Mouse (Mus musculus) embryonic stem cell, embryonic (primary cell): ENCODE data around the gene Trpc5.

Source experiments
- CTCF ChIA-PET, 4 experiments: fragments of 300-600 bp in 2 of 4; fragments of 350-600 bp in 2 of 4; sonication (Branson Sonifier 250); formaldehyde crosslinking; loops; one replicate each; lab custom pipeline; 2022; ENCODE audit warnings: inconsistent platforms in 2 of 4; lab: Charles Lee
- POLR2A ChIA-PET, 4 experiments: fragments of 300-600 bp in 2 of 4; fragments of 350-600 bp in 2 of 4; sonication (Branson Sonifier 250); formaldehyde crosslinking; loops; one replicate each; lab custom pipeline; 2022; ENCODE audit warnings: antibody characterized with exemption in 4 of 4, inconsistent platforms in 1 of 4; lab: Charles Lee

The Trpc5 gene

GRCm38 (mm10) chrX:144403526-144403925 is 284.5 kb downstream of the Trpc5 start:
- CTCF ChIA-PET: no interaction called here

DNA sequence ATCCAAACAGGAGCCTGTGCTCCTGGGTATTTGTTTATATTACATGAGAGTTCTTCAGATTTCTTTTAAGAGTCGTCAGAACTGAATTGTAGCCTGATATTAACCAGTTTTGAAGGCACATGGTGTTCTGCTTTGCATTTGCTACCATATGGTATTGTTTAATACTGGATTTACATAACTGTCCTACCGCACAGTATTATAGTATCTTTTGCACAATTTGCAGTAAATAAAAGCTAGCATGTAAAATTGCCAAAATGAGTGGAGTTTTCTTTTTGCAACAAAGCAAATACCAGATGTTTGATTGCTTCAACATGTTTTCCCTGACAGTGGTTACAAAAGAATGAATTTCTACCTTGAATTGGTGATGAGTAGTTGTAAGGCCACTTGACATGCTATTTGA is 313.8 kb downstream of the Trpc5 start:
- POLR2A ChIA-PET: interaction anchor here in 1 of 4 experiments (0.7 to 0.9 kb wide), 2 partner anchors 10 to 21 kb away, joined by 3 to 4 read pairs; no protein-coding TSS in a partner anchor
- CTCF ChIA-PET: interaction anchor here in 1 of 4 experiments (0.6 kb wide), 1 partner anchor 8 kb away, joined by 10 read pairs; no protein-coding TSS in a partner anchor

More at GRCm38 (mm10) chrX:144403526-144403925, 284.5 kb downstream of the Trpc5 start:
- POLR2A ChIA-PET: interaction anchor here in 1 of 4 experiments (0.6 kb wide), 1 partner anchor 243 kb away, joined by 3 read pairs; no protein-coding TSS in a partner anchor

DNA sequence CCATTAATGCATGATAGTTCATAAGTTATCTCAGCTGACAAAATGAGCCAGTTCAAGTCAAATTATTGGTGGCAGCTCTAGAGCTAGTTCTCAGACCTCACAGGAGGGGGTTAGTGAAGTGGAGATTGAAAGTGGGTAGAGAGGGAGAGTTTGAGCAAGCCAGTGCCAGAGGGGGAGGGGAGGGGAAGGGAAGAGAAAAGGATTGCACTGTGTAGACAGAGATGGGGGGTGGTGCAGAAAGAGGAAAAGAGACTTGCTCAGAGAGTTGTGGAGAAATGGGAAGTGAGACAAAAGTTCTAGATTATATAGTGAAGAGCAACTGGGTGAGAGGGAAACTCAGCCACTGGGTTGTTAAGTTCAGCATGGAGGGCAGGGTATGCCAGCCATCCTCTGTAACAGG is 349.6 kb downstream of the Trpc5 start:
- POLR2A ChIA-PET: interaction anchor here (0.6 to 6.3 kb wide), 40 partner anchors 10 to 257 kb away, joined by 3 to 99 read pairs (median 5); partner anchors contain the start of gene Alg13 (in 3 of the 4)
- CTCF ChIA-PET: no interaction called here

DNA sequence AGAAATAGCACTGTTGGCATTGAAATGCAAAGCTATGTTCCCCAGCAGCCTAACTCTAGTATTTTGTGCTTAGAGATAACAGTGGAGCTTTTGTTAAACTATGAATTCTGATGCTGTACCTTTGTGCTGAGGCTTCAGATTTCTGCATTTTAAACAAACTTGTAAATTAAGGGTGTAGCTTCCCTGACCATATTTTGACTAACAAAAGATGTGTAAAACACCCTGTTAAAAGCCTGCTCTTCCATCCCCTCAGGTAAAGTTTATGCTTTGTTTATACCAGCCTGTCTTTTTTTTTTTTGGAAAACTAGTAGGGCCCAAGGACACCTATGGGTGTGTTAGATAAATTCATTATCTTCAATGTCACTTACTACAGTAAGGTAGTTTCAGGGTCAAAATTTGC is 350.0 kb downstream of the Trpc5 start:
- CTCF ChIA-PET: no interaction called here
- POLR2A ChIA-PET: interaction anchor here (0.5 to 6.3 kb wide), 48 partner anchors 7 to 1168 kb away, joined by 3 to 99 read pairs (median 4); partner anchors contain the start of gene Alg13 (in 4 of the 4)

DNA sequence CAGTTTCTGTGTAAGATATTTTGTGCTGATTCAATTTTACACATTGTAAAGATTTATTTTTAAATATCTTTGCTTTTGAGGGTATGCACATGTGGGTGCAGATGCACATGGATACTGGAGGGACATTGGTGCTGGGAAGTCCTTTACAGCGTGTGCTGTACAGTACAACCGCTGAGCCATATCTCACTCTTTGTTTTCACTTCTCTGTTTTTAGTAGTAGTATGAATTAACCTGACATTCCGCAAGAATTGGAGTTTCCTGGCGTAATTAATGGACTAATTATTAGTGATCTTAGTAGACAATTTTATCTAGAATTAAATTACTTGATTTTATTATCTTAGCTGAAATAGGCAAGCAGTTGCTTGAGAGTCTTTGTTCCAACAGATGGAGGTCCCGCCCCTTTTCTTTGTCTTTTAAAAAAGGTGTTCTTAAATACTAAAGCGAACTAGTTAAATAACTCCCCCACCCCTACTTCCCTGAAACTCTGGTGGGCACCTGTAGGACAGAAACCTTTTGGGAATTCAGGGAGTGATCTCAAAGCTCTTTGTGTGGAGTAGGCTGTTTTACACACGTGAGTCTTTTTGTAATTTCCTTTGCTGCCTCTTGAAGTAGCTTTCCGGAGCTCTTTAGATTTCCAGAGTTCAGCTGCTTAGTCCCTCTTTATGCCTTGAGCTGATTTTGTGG is 352.5 kb downstream of the Trpc5 start:
- CTCF ChIA-PET: interaction anchor here in 2 of 4 experiments (0.5 to 1.3 kb wide), 2 partner anchors 9 to 18 kb away, joined by 3 to 4 read pairs; no protein-coding TSS in a partner anchor
- POLR2A ChIA-PET: interaction anchor here (0.7 to 6.3 kb wide), 38 partner anchors 8 to 69 kb away, joined by 3 to 99 read pairs (median 6); partner anchors contain the start of gene Alg13 (in 3 of the 4)
